Mouse (Mus musculus) testis, postnatal 14 days (tissue): Measurements from ENCODE around the gene Gm21969.

Experiments used
- DNase-seq: peaks from one replicate; pipeline ENCODE4 v3.0.0; 2021; ENCODE audit warnings: low spot score

Gm21969 gene

GRCm38 (mm10) chr4:139661897-139662296 is 58.9 kb downstream of the Gm21969 start:
- DNase-seq: no peak

GRCm38 (mm10) chr4:139667632-139668031 is 64.6 kb downstream of the Gm21969 start:
- no peak for DNase-seq

GRCm38 (mm10) chr4:139669847-139670246 is 66.9 kb downstream of the Gm21969 start:
- peak; percentile 36 for DNase-seq

DNA sequence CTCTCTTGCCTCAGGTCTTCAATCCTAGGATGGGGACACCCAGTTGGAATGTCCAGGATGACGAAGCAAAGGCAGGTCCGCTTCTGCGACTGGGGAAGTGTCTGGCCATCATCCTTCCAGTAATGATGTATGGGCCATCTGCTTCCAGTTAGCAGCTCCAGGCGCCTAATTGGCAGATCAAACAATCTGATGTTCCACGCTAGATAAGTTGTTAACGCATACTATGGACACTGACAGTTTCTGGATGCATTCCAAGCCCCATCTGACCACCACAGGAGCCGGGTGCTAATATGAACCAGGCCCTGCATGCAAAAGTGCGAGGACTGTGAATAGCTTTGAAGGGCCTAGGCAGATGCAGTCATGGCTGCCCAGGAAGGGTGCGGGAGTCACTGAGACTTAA is 72.7 kb downstream of the Gm21969 start:
- DNase-seq: no peak

DNA sequence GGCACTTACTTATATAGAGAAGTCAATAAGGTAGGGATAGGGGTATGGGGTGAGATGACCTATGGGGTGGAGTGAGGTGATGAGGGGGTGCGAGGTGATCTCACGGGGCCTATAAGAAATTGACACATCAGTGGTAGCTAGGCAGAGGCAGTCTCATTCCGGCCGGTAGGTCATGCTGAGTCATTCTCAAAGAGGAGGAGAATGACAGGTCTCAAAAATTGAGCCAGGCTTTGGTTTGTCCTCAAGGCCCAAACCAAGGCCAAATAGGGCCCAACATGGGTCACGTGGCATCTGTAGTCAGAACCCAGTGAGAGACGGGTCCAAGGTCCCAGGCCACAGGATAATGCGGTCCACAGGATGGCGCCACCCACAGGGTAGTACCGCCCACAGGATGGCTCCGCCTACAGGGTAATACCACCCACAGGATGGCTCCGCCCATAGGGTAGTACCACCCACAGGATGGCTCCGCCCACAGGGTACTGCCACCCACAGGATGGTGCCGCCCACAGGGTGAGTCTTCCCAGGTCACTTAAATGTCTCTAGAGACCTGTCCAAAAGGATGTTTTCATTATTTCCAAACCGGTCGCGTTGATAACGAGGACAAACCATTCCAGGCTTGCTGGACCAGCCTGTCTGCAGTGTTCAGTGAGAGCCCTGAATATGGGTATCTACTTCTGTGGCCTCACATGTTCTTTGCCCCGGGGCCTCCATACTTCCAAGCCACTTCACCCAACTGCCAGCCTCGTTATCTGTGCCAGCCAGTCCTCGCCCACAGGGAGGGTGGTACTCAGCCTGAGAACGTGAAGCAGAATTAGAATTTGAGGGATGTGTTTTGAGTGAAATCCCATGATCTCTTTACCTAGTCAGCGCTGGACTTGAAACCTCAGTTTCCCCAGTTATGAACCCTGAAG is 81.0 kb downstream of the Gm21969 start:
- peak; percentile 75 for DNase-seq

DNA sequence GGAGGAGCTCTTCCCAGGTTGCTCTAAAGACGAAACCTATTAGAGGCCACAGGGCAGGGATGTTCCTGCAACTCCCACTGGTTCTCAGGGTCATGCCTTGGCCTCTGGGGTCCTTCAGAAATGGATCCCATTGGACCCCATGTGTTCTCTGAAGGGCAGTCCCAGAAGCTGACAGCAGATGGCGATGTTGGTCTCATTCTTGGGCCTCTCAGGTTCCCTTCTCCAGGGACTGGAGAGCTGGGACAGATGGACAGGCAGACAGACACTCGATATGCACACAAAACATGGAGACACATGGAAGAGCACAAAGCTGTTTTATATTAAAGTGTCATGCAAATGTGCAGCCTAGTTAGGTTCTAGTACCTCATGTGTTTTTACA is 81.6 kb downstream of the Gm21969 start:
- peak; percentile 27 for DNase-seq

- no peak for DNase-seq
These were observed 85.1 kb downstream of the Gm21969 start for GRCm38 (mm10) chr4:139688058-139688457.

GRCm38 (mm10) chr4:139689627-139690269 is 86.8 kb downstream of the Gm21969 start:
- no peak for DNase-seq

DNA sequence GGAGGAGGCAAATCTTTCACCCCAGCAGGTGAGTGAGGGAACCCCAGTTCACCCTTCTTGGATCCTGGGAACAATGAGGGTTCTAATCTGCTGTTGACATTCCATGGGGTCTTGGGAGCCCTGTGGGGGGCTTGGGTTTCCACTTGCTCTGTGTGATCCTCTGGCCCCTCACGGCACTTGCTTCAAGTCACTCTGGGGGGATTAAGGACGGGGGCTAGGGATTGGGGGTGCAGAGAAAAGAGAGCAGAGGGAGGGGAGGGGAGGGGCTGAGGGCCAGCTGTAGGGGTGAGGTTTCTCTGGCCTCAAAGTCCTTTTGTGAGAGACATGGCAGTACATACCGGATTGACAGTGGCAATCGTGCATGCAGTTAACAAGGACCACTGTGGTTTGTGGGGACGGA is 90.3 kb downstream of the Gm21969 start:
- DNase-seq: no peak

DNA sequence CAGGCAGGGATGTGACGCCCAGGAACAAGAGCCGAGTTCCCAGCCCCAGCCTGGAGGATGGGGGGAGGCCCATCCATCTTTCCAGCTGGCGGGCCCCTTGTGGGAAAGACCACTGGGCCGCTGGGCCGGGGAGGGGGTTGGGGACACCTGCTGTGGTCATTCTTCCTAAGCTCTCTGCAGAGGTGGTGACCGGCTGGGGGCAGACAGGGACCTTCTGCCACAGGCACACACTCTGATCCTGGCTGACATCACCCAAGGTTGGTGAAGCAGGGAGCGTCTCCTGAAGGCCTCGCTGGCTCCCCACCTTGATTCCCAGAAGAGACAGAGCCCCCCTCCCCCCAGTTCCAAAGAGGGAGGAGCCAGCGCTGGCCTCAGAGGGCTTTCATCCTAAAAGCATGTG is 94.8 kb downstream of the Gm21969 start:
- DNase-seq: no peak

- DNase-seq: no peak
These were observed 95.6 kb downstream of the Gm21969 start for GRCm38 (mm10) chr4:139698602-139699001.

- DNase-seq: no peak
These were observed 99.9 kb downstream of the Gm21969 start for GRCm38 (mm10) chr4:139702914-139703313.

DNA sequence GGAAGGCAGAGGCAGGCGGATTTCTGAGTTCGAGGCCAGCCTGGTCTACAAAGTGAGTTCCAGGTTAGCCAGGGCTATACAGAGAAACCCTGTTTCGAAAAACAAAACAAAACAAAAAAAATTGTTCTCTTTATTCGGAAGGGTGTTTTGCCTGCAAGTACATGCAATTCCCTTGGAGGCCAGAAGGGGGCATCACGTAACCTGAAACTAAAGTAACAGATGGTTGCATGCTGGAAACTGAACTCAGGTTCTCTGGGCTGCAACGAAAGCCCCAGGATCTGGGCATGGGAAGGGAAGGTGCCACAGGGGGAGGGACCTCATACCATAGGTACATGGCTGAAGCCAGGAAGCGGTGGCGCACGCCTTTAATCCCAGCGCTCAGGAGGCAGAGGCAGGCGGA is 100.5 kb downstream of the Gm21969 start:
- DNase-seq: peak; percentile 27

DNA sequence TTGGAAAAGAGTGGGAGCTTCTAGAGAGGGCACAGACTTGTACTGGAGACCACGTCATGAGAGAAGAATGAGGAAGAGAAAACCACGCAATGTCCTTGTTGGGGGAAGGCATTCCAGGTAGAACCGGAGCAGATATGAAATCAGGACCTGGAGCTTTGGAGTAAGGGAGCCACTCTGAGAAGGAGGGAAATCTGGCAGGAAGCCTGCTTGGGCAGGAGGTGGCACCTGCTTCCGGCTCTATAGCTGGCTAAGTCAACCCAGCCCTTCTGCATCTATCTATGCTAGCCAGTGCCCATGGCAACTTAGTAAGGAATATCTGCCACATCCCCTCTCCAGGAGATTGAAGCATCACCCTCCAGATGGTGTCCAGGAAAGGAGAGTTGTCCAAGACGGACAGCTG is 103.0 kb downstream of the Gm21969 start:
- no peak for DNase-seq

DNA sequence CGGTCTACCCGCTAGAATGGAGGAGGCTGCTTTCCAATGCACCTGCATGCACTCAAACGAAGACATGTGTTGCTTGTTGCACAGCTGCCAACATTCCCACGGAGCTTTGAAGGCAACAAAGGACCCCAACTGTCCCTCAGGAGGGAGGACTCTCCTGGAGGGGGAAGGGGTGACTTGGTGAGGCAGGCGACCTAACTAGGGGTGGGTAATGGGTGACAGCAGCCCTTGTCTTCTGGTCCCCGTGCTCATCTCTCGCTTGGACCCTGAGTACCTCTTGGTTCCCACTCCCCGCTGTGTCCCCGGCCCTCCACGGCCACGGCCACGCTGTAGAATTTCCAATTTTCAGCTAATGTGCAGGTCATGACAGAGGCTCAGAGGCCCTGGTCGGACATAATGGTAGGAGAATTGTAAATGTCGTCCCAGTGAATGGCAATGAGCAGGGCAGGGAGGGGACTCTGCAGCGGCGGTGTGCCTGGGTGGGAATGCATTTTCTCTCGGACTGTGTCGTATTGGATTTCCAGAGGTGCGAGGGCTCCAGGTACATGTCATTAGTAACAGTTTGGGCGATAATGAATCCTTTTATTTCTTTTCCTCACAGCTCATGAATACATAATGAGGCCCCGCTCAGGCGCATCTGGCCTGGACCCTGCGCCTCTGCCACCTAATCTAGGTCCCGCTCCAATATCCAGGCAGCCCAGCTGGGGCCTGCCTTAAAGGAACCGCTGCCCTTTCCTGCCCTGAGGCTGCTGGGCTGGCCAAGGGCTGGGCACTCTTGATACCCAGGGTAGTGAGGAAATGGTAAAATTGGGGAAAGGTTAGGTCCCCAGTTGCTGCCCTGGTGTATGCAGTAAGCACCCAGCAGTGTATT is 107.7 kb downstream of the Gm21969 start:
- DNase-seq: no peak
